In the genomic region with DNA sequence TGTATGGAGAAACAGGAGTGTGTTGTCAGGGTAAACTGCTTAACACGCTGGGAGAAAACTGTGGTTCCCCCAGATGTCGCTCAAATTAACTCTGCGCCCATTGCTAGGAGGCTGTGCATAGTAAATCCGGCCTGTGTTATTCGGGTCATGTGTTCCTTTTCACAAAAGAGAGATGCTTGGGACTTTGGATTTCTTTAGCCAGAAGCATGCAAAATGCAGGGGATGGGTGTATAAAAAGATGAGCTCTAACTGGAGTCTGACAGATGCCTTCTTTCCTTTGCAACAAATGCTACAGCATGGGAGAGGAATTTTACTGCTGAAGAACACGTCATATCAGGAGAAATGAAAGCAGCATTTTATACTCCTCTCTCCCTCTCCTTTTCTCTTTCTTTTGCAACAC, we compare ENCODE assay signal across 31 mouse cellular contexts.
DNase-seq lines count a peak whose midpoint lies in the region; ATAC-seq and TF ChIP-seq lines count a peak whose summit lies in the region.
"Had no signal": no experiment of that assay in that cellular context is flagged by ENCODE, and none has a peak within 500 bp of the region (broad histone marks: within the 10 kb centered on the region; RNA-seq: fewer than 3 reads in every experiment).

No protein-coding gene starts in this region.

- H3K27ac ChIP-seq in forebrain, embryonic 11.5 days (ENCODE audit: low read depth, low read length): no peak overlapping the region
- H3K27ac ChIP-seq in forebrain, embryonic 10.5 days: no peak overlapping the region
- no peak overlapping the region for H3K27ac ChIP-seq in hindbrain, embryonic 16.5 days (ENCODE audit: low read depth, low read length)
- H3K27ac ChIP-seq in hindbrain, embryonic 10.5 days: no peak overlapping the region
- peak overlapping the region; percentile 3 for H3K27ac ChIP-seq in midbrain, postnatal 0 days (ENCODE audit: low read depth, low read length)
- H3K27ac ChIP-seq in midbrain, embryonic 15.5 days: no peak overlapping the region
- H3K27ac ChIP-seq: forebrain, embryonic 15.5 days; heart, embryonic 10.5 days; heart, embryonic 15.5 days; hindbrain, embryonic 14.5 days; kidney, embryonic 15.5 days; limb, embryonic 12.5 days; liver, embryonic 15.5 days; midbrain, embryonic 10.5 days; neural tube, embryonic 12.5 days had no signal

- no peaks in the 10 kb centered on the region for H3K27me3 ChIP-seq in forebrain, embryonic 11.5 days (ENCODE audit: control insufficient read depth, insufficient read depth, low read length)
- no peaks in the 10 kb centered on the region for H3K27me3 ChIP-seq in forebrain, embryonic 10.5 days (ENCODE audit: poor library complexity, severe bottlenecking)
- no peaks in the 10 kb centered on the region for H3K27me3 ChIP-seq in hindbrain, embryonic 16.5 days (replicated peaks; ENCODE audit: control insufficient read depth, insufficient read depth, low read length)
- no peaks in the 10 kb centered on the region for H3K27me3 ChIP-seq in hindbrain, embryonic 10.5 days (ENCODE audit: insufficient read depth, poor library complexity, severe bottlenecking)
- no peaks in the 10 kb centered on the region for H3K27me3 ChIP-seq in midbrain, postnatal 0 days (ENCODE audit: insufficient read depth, low read length)
- no peaks in the 10 kb centered on the region for H3K27me3 ChIP-seq in midbrain, embryonic 15.5 days (replicated peaks)
- H3K27me3 ChIP-seq: forebrain, embryonic 15.5 days; heart, embryonic 15.5 days; kidney, embryonic 15.5 days; limb, embryonic 12.5 days; liver, embryonic 15.5 days; neural tube, embryonic 12.5 days had no signal

- no peak overlapping the region for H3K4me3 ChIP-seq in forebrain, embryonic 11.5 days (ENCODE audit: low read depth, low read length)
- no peak overlapping the region for H3K4me3 ChIP-seq in forebrain, embryonic 10.5 days
- H3K4me3 ChIP-seq in hindbrain, embryonic 16.5 days (ENCODE audit: low read length): no peak overlapping the region
- no peak overlapping the region for H3K4me3 ChIP-seq in hindbrain, embryonic 10.5 days
- H3K4me3 ChIP-seq in midbrain, postnatal 0 days (ENCODE audit: low read depth, low read length): no peak overlapping the region
- no peak overlapping the region for H3K4me3 ChIP-seq in midbrain, embryonic 15.5 days
- H3K4me3 ChIP-seq: erythroblast, embryonic 14.5 days; forebrain, embryonic 15.5 days; heart, embryonic 10.5 days; heart, embryonic 15.5 days; kidney, embryonic 15.5 days; limb, embryonic 12.5 days; liver, embryonic 15.5 days; midbrain, embryonic 10.5 days; myocyte; neural tube, embryonic 12.5 days had no signal

- 78% methylated on average over 6 of the region's 6 CpGs for WGBS in forebrain, embryonic 11.5 days
- 89% methylated on average over 6 of the region's 6 CpGs for WGBS in forebrain, embryonic 10.5 days
- 54% methylated on average over 6 of the region's 6 CpGs for WGBS in hindbrain, embryonic 16.5 days
- 80% methylated on average over 6 of the region's 6 CpGs for WGBS in hindbrain, embryonic 10.5 days
- 54% methylated on average over 6 of the region's 6 CpGs for WGBS in midbrain, postnatal 0 days
- WGBS in midbrain, embryonic 15.5 days: 56% methylated on average over 6 of the region's 6 CpGs

- ATAC-seq in forebrain, embryonic 11.5 days (replicated peaks; ENCODE audit: low FRiP score): no peak
- ATAC-seq in hindbrain, embryonic 16.5 days: 0 out of 2 replicates have a peak, but pooled peaks have one; percentile 37
- no peak for ATAC-seq in midbrain, postnatal 0 days (ENCODE audit: low FRiP score)
- no peak for ATAC-seq in midbrain, embryonic 15.5 days (replicated peaks)
- ATAC-seq: activated CD4-positive, CD25-positive, alpha-beta regulatory T cell, adult 4 months; forebrain, embryonic 15.5 days; inflammation-experienced regulatory T-cells, adult 6 months; midbrain, embryonic 16.5 days had no signal

- no peak overlapping the region for H3K9ac ChIP-seq in forebrain, embryonic 11.5 days (ENCODE audit: low read length)
- H3K9ac ChIP-seq in hindbrain, embryonic 16.5 days (ENCODE audit: low read depth, low read length): no peak overlapping the region
- H3K9ac ChIP-seq in midbrain, postnatal 0 days (replicated peaks; ENCODE audit: low read length, poor library complexity, severe bottlenecking): no peak overlapping the region
- H3K9ac ChIP-seq in midbrain, embryonic 15.5 days: no peak overlapping the region
- H3K9ac ChIP-seq: forebrain, embryonic 15.5 days; heart, embryonic 15.5 days; hindbrain, embryonic 14.5 days; kidney, embryonic 15.5 days; limb, embryonic 12.5 days; liver, embryonic 15.5 days; lung, embryonic 14.5 days; neural tube, embryonic 12.5 days had no signal

- no peaks in the 10 kb centered on the region for H3K9me3 ChIP-seq in forebrain, embryonic 11.5 days (ENCODE audit: control insufficient read depth, low read length)
- H3K9me3 ChIP-seq in forebrain, embryonic 10.5 days: no peaks in the 10 kb centered on the region
- no peaks in the 10 kb centered on the region for H3K9me3 ChIP-seq in hindbrain, embryonic 16.5 days (ENCODE audit: control insufficient read depth, low read length)
- H3K9me3 ChIP-seq in hindbrain, embryonic 10.5 days: no peaks in the 10 kb centered on the region
- H3K9me3 ChIP-seq in midbrain, postnatal 0 days (ENCODE audit: low read length): no peaks in the 10 kb centered on the region
- H3K9me3 ChIP-seq in midbrain, embryonic 15.5 days: no peaks in the 10 kb centered on the region
- H3K9me3 ChIP-seq: forebrain, embryonic 15.5 days; heart, embryonic 10.5 days; heart, embryonic 15.5 days; kidney, embryonic 15.5 days; limb, embryonic 12.5 days; liver, embryonic 15.5 days; neural tube, embryonic 12.5 days had no signal

- TF ChIP-seq CTCF in midbrain, postnatal 0 days (IDR thresholded peaks at IDR 0.05): no peak

- H3K4me2 ChIP-seq in forebrain, embryonic 11.5 days (ENCODE audit: low read depth, low read length, severe bottlenecking): no peak overlapping the region
- no peak overlapping the region for H3K4me2 ChIP-seq in hindbrain, embryonic 16.5 days (ENCODE audit: low read length)
- no peak overlapping the region for H3K4me2 ChIP-seq in midbrain, postnatal 0 days (ENCODE audit: low read depth, low read length, poor library complexity, severe bottlenecking)
- no peak overlapping the region for H3K4me2 ChIP-seq in midbrain, embryonic 15.5 days
- H3K4me2 ChIP-seq: forebrain, embryonic 15.5 days; heart, embryonic 15.5 days; hindbrain, embryonic 14.5 days; kidney, embryonic 15.5 days; limb, embryonic 12.5 days; liver, embryonic 15.5 days; lung, embryonic 14.5 days; neural tube, embryonic 12.5 days had no signal

- peak; percentile 9 for DNase-seq in forebrain, embryonic 11.5 days (ENCODE audit: low spot score)
- DNase-seq in forebrain, embryonic 10.5 days (ENCODE audit: extremely low spot score, low spot score): no peak
- DNase-seq in hindbrain, embryonic 10.5 days (ENCODE audit: low spot score): no peak
- no peak for DNase-seq in midbrain, postnatal 0 days (ENCODE audit: low spot score)
- no peak for DNase-seq in testis, postnatal 14 days (ENCODE audit: low spot score)
- DNase-seq: adrenal gland, adult 2 months; adrenal gland, postnatal 36 days; cerebellum, adult 2 months; cerebellum, postnatal 14 days; gastrocnemius, postnatal 25 days; heart, adult 11 months; kidney, adult 11 months; kidney, postnatal 25 days; lung, embryonic 14.5 days; lung, postnatal 14 days had no signal

- H3K4me1 ChIP-seq in forebrain, embryonic 11.5 days (replicated peaks; ENCODE audit: control insufficient read depth, insufficient read depth, low read length): no peaks in the 10 kb centered on the region
- no peaks in the 10 kb centered on the region for H3K4me1 ChIP-seq in forebrain, embryonic 10.5 days
- peaks cover 10% of the 10 kb centered on the region for H3K4me1 ChIP-seq in hindbrain, embryonic 16.5 days (ENCODE audit: control insufficient read depth, insufficient read depth, low read depth, low read length)
- H3K4me1 ChIP-seq in hindbrain, embryonic 10.5 days (replicated peaks): no peaks in the 10 kb centered on the region
- H3K4me1 ChIP-seq in midbrain, postnatal 0 days (ENCODE audit: insufficient read depth, low read length): no peaks in the 10 kb centered on the region; the same call in 1 of the 2 replicates
- peaks cover 5% of the 10 kb centered on the region; the same call in 1 of the 2 replicates for H3K4me1 ChIP-seq in midbrain, embryonic 15.5 days
- H3K4me1 ChIP-seq: limb, embryonic 12.5 days; liver, embryonic 15.5 days had no signal

- no peaks in the 10 kb centered on the region for H3K36me3 ChIP-seq in forebrain, embryonic 11.5 days (ENCODE audit: control insufficient read depth, insufficient read depth, low read length)
- H3K36me3 ChIP-seq in forebrain, embryonic 10.5 days (replicated peaks): no peaks in the 10 kb centered on the region
- no peaks in the 10 kb centered on the region for H3K36me3 ChIP-seq in hindbrain, embryonic 16.5 days (ENCODE audit: control insufficient read depth, insufficient read depth, low read length)
- 0 out of 2 replicates have a peak, but pooled peaks cover 8% of the 10 kb centered on the region for H3K36me3 ChIP-seq in hindbrain, embryonic 10.5 days
- no peaks in the 10 kb centered on the region for H3K36me3 ChIP-seq in midbrain, postnatal 0 days (ENCODE audit: insufficient read depth, low read length)
- H3K36me3 ChIP-seq in midbrain, embryonic 15.5 days (replicated peaks): no peaks in the 10 kb centered on the region
- H3K36me3 ChIP-seq: forebrain, embryonic 15.5 days; heart, embryonic 15.5 days; kidney, embryonic 15.5 days; liver, embryonic 15.5 days had no signal
